Mouse (Mus musculus) hematopoietic stem cell, adult 5-6 weeks (primary cell): ENCODE measurements around the gene Pank4. TPM values are rescaled to one million over a fixed set of nuclear protein-coding genes. Genes with fewer than 3 reads are reported as not detected.
A peak's percentile ranks its signal among the peaks of the same experiment; 100 is the strongest.

ENCODE experiments used
- ATAC-seq, 2 experiments: fragments of 125-278 bp in 1 of 2; replicated peaks in 1 of 2; 2 replicates each; pipeline ENCODE4 v1.8.0; 2016 to 2017; ENCODE audit warnings: inconsistent platforms in 2 of 2, mild to moderate bottlenecking in 2 of 2, moderate number of reproducible peaks in 2 of 2, low read depth in 1 of 2, moderate TSS enrichment in 1 of 2; ENCODE audit not compliant: low FRiP score in 2 of 2, poor library complexity in 2 of 2, severe bottlenecking in 2 of 2, insufficient read depth in 1 of 2, low TSS enrichment in 1 of 2
- total RNA-seq: library from RNA; stranded (forward); fragments of 172-1452, 232-1000 nt; gene quantifications from 2 replicates; pipeline ENCODE4 v1.2.3, GENCODE M21; 2017

Pank4 gene
- total RNA-seq, 1 experiment from 2014 or later, result 26.7 TPM

DNA sequence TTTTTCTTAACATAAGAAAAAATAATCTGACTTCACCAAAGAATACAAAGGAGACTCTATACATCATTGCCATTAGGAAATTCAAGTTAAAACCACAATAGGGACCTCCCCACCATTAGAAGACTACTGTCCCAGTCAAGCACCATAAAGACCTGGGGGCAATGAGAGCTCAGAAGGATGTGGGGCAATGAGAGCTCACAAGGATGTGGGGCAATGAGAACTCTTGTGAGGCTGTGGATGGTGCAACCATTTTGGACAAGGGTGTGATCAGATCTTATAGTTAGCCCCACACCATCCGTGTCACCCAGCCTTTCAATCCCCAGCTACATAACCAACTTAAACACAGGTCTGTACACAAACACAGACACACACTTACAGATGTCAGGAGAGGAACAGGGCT lies 26.2 kb upstream of the Pank4 start:
- peak in 1 of 2 experiments; percentile 59; a peak in 1 of 4 replicates for ATAC-seq

DNA sequence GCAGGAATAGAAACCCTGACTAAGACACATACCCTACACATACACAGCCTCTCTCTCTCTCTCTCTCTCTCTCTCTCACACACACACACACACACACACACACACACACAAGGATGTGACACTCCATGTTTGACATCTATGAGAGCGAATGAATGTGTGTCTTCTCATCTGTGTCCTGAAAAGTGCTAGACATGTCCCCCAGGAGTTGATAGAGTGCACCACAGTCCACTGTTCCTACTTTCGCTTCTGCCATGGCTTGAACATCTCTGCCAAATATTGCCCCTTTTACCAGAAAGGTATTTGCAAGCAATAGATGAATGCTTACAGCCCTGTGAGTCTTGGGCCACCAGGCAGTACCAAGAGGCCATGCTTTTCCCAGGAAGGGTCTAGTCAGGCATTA lies 23.8 kb upstream of the Pank4 start:
- no peak for ATAC-seq

DNA sequence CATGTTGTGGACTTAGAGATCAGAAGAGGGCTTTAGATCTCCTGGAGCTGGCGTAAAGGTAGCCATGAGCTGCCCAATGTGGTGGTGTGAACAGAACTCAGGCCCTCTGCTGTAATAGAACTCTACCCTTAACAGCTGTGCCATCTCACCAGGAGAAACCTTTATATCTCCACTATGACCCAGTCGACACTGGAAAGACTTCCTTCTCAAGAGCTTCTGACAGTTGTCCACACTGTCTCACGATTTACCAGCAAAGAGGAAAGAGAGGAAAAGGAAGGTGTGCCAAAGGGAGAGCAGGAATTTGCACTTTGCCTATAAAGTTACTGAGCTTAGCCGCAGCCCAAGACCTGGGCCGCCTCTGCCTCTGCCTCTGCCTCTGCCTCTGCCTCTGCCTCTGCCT lies 22.1 kb upstream of the Pank4 start:
- no peak for ATAC-seq

DNA sequence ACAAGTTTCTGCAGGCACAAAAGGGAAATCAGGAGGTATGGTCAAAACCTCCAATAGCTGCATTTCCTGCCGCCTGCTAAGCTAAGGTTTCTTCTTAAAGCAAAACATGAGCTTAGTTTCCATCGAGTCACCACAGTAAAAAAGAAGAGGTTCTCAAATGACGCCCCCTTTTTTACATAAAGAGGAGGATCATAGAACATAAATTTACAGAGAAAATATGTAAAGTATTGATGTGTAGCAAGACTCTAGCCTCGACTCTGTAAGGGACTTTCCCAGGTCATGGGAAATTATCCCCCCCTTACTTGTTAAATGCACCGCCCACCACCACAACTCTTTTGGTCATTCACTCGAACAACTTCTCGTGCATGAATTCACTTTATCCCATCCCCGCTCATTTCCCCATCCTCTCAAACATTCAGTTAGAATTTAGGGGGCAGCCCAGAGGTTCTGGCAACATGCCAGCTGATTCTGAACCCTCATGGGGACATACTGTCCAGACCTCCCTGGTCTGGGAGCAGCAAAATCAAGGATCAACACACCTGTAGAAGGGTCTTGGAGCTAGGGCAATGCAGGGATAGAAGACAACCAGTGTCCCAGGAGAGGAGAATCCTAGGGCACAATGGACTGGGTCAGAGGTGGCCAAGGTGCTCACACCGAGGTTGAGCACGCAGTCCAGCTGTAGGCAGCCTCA lies 21.1 kb upstream of the Pank4 start:
- ATAC-seq, result no peak

DNA sequence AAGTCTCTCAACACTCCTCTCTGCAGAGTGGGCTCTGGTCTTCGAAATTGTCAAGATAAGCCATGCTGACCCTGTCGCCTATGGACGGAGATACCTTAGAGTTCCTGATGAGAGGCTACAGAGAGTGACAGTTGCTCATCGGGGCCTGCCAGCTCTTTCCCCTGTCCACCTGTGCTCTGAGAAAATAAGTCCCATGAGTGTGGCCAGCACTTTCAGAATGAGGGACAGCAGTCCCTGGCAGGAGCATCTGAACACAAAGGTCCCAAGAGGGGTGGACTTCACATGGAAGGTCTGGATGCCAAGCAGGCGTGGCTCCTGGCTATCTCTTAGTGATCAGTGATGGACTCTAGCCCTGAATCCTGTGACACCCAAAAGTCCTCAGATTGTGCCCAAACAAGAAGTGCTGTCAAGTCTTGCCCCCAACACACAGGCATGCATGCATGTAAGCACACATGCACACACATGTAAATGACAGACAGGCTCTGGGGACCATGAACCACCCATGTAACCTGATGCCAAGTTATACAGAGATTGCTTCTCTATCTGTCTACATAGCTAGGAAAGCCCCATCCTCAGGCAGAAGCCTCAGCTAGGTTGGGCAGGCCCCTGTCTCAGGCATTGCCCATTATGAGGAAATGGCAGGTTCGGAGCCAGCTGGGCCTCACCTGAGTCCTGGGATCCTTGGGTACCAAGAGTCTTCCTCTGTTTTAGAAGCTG lies 20.4 kb upstream of the Pank4 start:
- no peak for ATAC-seq

DNA sequence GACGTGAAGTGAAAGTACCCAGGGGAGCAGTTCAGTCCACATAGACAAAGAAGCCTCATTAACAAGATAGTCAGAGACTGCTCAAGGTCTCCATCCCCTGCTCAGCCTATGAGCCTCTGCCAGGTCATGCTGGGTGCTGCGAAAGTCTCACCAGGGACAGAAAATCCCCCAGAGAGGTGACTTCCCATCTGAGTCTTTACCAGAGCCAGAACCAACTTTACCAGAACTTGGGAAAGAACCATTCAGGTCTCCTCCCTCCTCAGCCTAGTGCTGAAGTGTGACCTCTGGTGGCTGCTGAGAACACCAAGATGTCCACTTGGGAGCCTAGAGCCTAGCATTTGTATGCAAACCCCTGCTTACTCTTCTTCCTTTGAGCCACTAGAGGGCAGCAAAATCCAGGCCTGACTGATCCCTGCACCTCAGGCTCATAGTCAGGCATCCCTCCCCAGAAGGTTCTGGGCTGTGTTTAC lies 19.8 kb upstream of the Pank4 start:
- ATAC-seq, result peak; percentile 96 to 98

DNA sequence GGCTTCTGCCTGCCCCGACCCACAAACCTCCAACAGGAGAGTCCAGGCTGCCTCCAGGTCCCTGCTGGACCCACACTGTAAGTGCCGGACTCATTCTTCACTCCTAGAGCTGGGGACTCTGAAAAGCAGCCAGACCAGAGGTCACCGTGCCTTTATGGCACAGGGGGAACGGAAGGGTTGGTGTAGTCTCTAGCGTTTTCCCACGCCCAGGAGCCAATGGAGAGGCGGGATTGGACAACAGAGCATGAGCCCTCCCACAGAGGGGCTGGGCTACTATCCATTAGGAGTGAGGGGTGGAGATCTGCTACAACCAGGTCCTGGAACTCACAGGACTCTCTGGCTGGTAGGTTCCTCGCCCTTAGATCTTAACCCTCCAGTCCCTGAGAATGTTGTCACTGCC lies 17.6 kb upstream of the Pank4 start:
- peak in 1 of 2 experiments; percentile 26; a peak in 1 of 4 replicates for ATAC-seq

DNA sequence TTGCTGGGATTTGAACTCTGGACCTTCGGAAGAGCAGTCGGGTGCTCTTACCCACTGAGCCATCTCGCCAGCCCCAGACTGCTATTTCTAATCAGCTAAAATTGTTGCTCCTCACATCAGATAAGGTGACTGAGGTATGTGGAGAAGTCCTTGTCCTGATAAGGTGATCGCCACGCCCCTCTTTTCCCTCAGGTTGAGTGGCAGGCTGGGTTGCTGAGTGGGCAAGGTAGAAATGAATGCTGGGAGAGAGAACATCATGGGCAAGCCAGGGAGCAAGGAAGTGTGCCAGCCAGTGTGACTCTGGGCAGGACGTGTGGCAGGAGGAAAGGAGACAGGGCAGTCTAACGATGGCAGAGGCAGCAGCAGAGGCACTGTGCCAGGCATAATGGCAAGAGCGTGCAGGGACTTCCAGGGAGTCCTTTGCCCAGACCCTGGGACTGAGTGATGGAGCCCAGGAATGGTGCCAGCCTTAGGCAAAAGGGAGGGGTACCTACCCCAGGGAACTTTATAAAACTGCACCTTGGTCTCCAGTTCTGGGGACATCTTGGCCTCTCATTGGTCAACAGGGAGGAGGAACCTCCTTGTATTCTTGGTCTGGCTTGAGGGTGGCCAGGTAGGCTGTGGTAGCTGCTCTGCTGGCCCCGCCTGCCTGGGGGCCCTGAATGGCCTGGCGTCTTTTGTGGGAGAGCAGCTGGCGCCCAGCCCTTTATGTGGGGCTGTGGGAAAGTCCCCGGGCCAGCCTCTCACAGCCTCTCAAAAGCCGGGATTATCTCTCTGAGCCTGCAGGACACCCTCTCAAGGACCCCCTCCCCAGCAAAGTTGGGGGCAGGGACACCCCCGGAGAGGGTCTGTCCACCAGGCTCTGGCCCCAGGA lies 15.6 kb upstream of the Pank4 start:
- ATAC-seq, result no peak

DNA sequence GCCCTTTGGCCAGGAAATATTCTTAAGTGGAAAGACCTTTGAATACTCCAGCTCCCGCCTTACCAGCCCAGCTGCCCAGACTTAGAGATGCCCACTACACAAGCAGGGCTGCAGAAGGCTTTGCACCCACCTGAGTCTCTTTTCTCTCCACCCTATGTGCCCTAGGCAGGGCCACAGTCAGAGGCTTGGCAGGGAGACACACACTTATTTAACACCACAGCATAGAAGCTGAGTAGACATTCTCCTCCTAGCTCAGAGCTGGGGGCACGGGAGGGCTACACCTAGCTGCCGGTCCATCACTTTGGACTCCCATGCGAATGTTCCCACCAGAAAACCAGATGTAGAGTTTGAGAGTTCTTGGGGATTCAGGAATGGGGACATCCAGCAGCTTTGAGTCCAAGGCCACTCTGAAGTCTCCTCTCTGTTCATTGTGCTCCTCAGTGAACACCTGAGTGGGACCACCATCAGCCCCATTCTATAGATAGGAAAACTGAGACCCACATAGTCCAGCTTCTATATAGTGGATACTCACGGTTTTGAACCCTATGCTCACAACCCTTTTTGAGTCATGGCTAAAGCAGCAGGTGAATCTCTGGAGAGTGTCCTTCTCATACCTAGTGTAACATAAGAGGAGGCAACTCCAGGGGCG lies 14.9 kb upstream of the Pank4 start:
- no peak for ATAC-seq

DNA sequence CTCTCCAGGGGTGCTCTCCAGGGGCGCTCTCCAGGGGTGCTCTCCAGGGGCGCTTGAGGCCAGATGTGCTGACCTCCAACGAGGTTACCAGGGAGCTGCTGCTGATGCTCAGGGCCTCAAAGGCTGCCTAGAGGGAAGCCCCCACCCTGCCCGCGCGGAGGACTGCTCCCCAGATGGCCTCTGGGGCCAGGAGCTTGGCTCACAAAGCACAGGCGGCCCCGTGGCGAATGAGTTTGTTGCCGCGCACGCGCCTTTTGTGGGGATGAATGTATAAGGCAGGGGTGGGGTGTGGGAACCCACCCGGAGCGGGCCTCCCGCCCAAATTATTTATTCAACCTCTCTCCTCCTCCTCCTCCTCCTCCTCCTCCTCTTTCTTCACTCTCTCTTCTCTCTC lies 14.3 kb upstream of the Pank4 start:
- ATAC-seq, result no peak

DNA sequence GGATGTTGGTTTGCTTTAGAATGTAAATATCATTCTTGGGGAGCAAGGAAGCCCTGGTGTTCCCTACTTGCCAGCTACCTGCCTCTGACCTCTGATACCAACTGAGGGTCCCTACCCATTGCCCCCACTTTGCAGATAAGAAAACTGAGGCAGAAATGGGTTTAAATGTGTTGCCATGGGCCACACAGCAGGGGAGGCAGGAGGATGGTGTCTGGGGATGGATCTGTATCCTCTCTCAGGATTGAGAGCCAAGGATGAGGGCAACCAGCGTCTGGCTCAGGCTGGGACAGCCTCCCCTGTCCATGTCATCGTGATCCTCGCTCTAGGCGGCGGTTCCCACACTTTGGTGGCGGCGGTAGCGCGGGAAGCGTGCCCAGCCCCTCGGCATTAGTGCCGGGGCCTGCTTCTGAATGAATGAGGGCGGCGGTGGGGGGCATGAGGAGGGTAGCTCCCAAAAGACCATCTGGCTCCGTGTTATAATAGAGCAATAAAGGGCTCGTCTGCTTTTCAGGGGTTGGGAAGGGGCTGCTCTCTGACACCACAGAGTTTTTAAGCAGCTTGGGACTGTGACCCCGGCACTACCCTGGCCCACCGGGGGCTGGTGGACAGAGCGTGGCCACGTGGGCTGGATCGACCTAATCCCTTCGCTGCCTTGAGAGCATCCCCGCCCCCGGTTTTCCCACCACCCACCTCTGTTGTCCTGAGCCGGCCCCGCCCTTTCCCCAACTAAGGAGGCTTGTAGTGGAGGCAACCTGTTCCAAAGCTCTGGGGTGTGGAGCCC lies 11.3 kb upstream of the Pank4 start:
- ATAC-seq, result no peak

DNA sequence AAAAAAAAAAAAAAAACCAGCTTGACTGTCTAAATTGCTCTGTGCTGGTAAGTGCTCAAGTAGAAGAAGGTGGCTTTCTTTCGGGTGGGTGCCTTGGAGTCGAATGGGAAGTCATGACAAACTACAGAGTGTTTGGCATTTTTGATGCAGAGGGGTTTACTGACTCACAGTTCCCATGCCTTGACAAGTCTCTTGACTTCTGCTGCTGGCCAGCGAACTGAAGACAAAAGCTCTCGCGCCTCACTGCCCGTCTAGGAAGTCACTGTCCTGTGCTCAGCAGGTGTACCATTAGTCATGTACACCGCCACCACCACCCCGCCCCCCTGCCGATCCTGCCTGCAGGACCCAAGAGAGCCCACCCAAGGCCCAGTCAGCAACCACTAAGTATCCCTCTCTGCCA lies 7.3 kb upstream of the Pank4 start:
- no peak for ATAC-seq

DNA sequence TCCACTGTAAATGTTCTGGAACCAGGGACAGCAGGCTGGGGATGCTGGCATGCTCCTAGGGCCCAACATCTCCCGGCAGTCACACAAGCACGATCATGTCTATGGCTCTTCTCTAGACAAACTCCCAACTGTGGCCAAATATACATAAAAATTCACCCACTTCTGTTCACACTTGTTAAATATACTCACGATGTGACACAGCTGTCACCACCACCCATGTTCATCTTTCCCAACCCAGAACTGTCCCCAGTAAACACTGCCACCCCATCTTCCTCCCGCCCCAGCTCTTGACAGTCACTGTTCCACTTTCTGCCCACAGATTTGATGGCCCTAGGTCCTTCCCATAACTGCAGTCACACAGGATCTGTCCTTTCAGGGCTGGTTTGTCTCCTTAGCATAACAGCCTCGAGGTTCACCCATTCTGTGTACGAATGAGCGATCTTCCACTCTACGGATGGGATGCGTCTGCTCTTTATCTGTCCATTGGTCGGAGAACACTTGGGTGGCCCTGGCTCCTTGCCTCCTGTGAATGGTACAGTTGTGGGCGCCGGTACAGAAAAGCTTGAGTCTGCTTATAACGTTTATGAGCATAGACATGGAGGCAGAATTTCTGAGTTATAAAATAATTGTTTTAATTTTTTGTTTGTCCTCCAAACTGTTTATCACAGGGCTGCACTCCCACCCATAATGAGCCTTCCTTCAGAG lies 6.5 kb upstream of the Pank4 start:
- ATAC-seq, result no peak

DNA sequence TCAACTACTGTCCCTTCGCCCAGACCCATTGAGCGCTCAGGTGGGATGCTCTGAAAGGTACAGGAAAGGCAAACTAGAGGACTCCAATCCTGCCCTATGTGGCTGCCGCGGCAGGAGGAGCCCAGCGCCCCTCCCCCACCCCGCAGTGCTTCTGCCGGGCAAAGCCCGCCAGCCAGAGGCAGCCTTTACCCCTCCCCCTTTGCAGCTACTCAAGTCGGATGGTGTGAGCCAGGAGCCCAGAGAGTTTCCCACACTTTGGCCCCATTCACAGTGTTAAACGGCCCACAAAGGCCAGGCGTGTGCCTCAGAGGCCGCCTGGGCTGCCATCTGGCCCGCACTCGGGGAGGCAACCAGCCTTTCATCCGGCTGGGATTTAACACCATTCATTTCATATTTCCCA lies 5.8 kb upstream of the Pank4 start:
- ATAC-seq, result no peak

DNA sequence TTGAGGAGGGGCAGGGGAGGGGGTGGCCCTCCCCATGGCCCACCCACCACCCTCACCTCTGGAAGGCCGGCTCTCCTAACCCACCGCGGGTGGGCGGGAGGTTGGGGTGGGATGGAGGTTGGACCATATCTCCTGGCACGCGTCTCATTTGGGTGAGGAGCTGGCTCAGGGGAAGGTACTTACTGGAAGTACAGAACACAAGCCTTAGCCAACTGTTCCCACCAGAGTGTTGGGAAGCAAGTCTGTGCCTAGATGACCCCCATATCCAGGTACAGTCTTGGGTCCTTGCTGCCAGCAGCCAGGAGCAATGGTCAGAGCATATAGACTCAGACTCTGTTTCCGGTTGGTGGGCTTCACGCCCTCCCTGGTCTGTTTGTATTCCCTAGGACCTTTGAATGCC lies 5.3 kb upstream of the Pank4 start:
- no peak for ATAC-seq

DNA sequence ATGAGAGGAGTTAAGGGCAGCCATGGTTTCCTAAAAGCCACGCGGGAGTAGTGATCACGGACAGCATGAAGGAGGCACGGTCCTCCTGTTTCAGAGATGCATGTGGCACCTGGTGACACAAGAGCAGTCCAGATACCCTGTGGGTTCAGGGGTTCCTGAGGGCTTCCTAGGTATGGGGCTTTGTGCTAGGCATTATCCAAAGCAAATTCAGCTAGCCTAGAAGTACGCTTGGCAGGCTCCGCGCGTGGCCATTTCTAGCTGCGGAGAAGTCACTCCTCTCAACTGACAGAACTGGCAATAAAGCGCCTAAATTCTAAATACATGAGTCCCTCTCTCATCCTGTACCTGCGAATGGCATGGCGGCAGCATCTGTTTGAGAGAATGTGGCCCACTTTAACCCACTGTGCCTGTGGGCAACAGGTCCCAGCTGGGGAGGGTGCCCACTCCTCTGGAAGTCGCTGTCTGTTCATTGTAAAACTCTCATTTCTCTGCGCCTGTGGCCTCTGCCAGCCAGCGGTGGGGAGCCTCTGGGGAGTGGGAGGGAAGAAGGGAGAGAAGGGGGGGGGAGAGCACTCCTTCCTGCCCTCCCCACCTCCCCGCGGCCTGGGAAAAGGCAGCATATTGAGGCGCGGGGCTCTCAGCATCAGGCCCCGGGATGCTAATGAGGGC lies 3.8 kb upstream of the Pank4 start:
- no peak for ATAC-seq
